Mouse (Mus musculus): Measurements from ENCODE around the gene Zbtb2. TPM values are rescaled to one million over a fixed set of nuclear protein-coding genes. Genes with fewer than 3 reads are reported as not detected.
A peak's percentile ranks its signal among the peaks of the same experiment; 100 is the strongest.

Zbtb2 gene
- polyA plus RNA-seq, 1 experiment from 2014 or later = 10.8 TPM

DNA sequence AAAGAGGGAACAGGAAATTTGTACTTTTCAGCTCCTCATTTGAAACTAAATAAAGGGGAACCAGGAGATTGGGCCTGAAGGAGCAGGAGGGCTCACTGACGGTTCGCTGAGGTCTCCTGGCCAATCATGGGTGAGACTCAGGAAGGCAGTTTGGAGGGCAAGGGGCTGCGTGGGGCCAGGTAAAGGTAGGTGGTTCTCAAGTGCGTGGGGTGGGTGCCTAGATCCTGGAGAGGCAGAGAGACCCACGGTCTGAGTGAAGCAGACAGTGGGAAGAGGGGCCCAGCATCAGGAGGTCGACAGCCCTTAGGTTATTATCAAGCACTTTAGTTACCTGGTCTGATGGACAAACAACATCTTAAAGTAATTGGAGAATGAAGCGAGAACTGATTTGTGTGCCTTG is 13.7 kb downstream of the Zbtb2 start:
- peaks cover 4% of the 10 kb centered on the region; the same call in 1 of the 2 replicates for H3K36me3 ChIP-seq (ENCODE audit: control insufficient read depth, insufficient read depth, low read length)
- H3K4me2 ChIP-seq (ENCODE audit: low read depth, low read length) = no peak overlapping the region
- 88% methylated on average over 7 of the region's 7 CpGs for WGBS
- H3K4me1 ChIP-seq (ENCODE audit: control insufficient read depth, insufficient read depth, low read length) = peaks cover 3% of the 10 kb centered on the region; the same call in 1 of the 2 replicates
- H3K27me3 ChIP-seq (replicated peaks; ENCODE audit: control insufficient read depth, insufficient read depth, low read length) = no peaks in the 10 kb centered on the region
- no peak overlapping the region for H3K9ac ChIP-seq (ENCODE audit: low read depth, low read length)
- no peak overlapping the region for H3K27ac ChIP-seq (ENCODE audit: low read length)
- ATAC-seq = no peak
- no peaks in the 10 kb centered on the region for H3K9me3 ChIP-seq (ENCODE audit: control insufficient read depth, low read length)
- no peak overlapping the region for H3K4me3 ChIP-seq (ENCODE audit: low read length)

DNA sequence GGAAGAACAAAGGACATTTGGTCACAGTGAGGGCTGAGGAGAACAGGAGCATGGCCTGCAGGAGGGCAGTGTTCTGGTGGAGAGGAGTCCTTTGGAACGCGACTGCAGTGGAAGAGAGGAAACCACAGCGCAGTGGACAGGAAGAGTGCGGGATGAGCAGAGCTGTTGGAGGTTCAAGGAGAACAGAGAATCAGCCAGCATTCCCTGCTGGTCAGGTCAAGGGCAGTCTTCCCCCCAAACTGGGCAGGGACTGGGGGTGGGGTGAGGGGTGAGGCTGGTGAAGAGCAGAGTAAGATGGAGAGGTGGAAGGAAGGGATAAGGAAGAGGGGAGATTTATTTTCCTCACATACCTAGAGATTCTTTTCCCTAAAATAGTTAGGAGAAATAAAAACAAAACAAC is 14.3 kb downstream of the Zbtb2 start:
- no peak overlapping the region for H3K9ac ChIP-seq (ENCODE audit: low read depth, low read length)
- H3K9me3 ChIP-seq (ENCODE audit: control insufficient read depth, low read length) = no peaks in the 10 kb centered on the region
- peaks cover 7% of the 10 kb centered on the region for H3K36me3 ChIP-seq (ENCODE audit: control insufficient read depth, insufficient read depth, low read length)
- no peak overlapping the region for H3K27ac ChIP-seq (ENCODE audit: low read length)
- no peaks in the 10 kb centered on the region for H3K27me3 ChIP-seq (replicated peaks; ENCODE audit: control insufficient read depth, insufficient read depth, low read length)
- 88% methylated on average over 4 of the region's 4 CpGs for WGBS
- H3K4me2 ChIP-seq (ENCODE audit: low read depth, low read length) = no peak overlapping the region
- no peak overlapping the region for H3K4me3 ChIP-seq (ENCODE audit: low read length)
- peaks cover 3% of the 10 kb centered on the region; the same call in 1 of the 2 replicates for H3K4me1 ChIP-seq (ENCODE audit: control insufficient read depth, insufficient read depth, low read length)
- no peak for ATAC-seq

DNA sequence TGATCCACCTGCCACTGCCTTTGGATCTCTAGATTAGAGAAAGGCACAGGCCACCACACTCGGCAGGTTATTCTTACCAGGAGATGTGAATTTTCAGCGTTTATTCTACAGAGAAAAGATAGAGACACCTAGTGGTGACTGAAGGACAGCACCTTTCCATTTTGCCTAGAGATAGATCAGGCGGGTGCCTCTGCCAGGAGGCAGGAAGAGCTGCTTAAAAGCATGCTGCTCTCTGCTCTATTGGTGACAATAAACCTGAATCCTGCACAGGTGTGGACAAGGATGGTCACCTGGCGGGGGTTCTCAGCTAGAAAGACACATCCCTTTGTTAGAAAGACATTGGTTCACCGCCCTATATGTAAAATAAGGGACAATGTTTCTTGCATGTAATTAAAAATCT is 15.9 kb downstream of the Zbtb2 start:
- H3K4me3 ChIP-seq (ENCODE audit: low read length) = no peak overlapping the region
- 47% methylated on average over 5 of the region's 5 CpGs for WGBS
- peaks cover 10% of the 10 kb centered on the region for H3K36me3 ChIP-seq (ENCODE audit: control insufficient read depth, insufficient read depth, low read length)
- peaks cover 3% of the 10 kb centered on the region; the same call in 1 of the 2 replicates for H3K4me1 ChIP-seq (ENCODE audit: control insufficient read depth, insufficient read depth, low read length)
- H3K27me3 ChIP-seq (replicated peaks; ENCODE audit: control insufficient read depth, insufficient read depth, low read length) = no peaks in the 10 kb centered on the region
- no peak overlapping the region for H3K9ac ChIP-seq (ENCODE audit: low read depth, low read length)
- peak; percentile 22; the same call in 1 of the 2 replicates for ATAC-seq
- no peak overlapping the region for H3K4me2 ChIP-seq (ENCODE audit: low read depth, low read length)
- no peak overlapping the region for H3K27ac ChIP-seq (ENCODE audit: low read length)
- H3K9me3 ChIP-seq (ENCODE audit: control insufficient read depth, low read length) = no peaks in the 10 kb centered on the region

DNA sequence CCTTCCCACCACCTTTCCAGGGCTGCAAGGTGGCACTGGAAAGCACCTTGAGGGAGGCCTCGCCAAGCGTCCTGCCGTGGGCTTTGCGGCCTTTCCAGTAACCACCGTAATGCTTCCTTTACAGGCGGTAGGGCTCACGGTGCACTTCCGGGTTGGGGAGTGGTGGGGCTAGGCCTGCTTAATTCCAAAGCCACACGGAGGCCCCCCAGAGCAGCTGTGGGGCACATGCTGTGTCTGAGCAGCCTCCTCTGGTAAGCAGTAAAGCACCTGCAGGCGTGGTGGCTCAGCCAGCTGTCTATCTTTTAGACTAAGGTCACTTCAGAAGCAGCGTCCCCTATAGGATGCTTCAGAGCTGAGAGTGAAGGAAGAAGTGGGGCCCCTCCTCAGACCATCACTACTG is 17.8 kb downstream of the Zbtb2 start:
- no peak for ATAC-seq
- no peaks in the 10 kb centered on the region for H3K4me1 ChIP-seq (ENCODE audit: control insufficient read depth, insufficient read depth, low read length)
- WGBS = 90% methylated on average over 11 of the region's 11 CpGs
- no peak overlapping the region for H3K4me3 ChIP-seq (ENCODE audit: low read length)
- no peak overlapping the region for H3K4me2 ChIP-seq (ENCODE audit: low read depth, low read length)
- H3K27ac ChIP-seq (ENCODE audit: low read length) = no peak overlapping the region
- H3K27me3 ChIP-seq (replicated peaks; ENCODE audit: control insufficient read depth, insufficient read depth, low read length) = no peaks in the 10 kb centered on the region
- H3K9ac ChIP-seq (ENCODE audit: low read depth, low read length) = no peak overlapping the region
- no peaks in the 10 kb centered on the region for H3K9me3 ChIP-seq (ENCODE audit: control insufficient read depth, low read length)
- H3K36me3 ChIP-seq (ENCODE audit: control insufficient read depth, insufficient read depth, low read length) = peaks cover 10% of the 10 kb centered on the region

DNA sequence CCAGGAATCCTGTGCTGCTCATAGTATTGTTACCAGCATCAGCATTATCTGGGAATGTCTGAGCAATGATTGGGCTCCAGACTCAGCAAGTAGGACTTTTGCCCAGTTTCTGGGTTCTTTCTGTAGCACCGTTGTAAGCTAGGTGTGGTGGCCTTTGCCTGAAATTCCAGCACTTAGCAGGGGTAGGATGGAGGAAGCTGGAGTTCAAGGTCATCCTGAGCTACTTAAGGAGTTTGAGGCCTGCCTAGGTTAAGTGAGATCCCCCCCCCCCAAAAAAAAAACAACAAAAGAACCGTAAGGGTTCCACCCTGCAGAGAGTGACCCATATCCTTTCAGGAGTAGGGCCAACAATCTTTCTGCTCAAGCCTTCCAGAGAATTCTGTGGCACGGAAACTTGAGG is 23.3 kb downstream of the Zbtb2 start:
- no peak for ATAC-seq
- H3K27me3 ChIP-seq (replicated peaks; ENCODE audit: control insufficient read depth, insufficient read depth, low read length) = no peaks in the 10 kb centered on the region
- H3K27ac ChIP-seq (ENCODE audit: low read length) = no peak overlapping the region
- no peak overlapping the region for H3K4me3 ChIP-seq (ENCODE audit: low read length)
- H3K4me2 ChIP-seq (ENCODE audit: low read depth, low read length) = no peak overlapping the region
- no peaks in the 10 kb centered on the region for H3K4me1 ChIP-seq (ENCODE audit: control insufficient read depth, insufficient read depth, low read length)
- no peak overlapping the region for H3K9ac ChIP-seq (ENCODE audit: low read depth, low read length)
- peaks cover 6% of the 10 kb centered on the region for H3K36me3 ChIP-seq (ENCODE audit: control insufficient read depth, insufficient read depth, low read length)
- WGBS = 87% methylated on average over 3 of the region's 3 CpGs
- H3K9me3 ChIP-seq (ENCODE audit: control insufficient read depth, low read length) = peaks cover 3% of the 10 kb centered on the region; the same call in 1 of the 2 replicates

DNA sequence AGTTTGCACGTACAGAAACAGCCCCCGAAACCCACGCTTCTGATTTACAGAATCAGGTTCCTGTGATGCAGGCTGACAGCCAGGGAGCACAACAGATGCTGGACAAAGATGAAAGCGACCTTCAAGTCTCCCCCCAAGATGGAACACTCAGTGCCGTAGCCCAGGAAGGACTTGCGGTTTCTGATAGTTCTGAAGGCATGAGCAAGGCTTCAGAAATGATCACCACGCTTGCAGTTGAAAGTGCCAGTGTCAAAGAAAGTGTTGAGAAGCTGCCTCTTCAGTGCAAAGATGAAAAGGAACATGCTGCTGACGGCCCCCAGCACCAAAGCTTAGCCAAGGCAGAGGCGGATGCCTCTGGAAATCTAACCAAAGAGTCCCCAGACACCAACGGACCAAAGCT is 30.5 kb downstream of the Zbtb2 start:
- Histone ChIP-seq H3K4me3 (ENCODE audit: low read length) (no peak overlapping the region), H3K36me3 (ENCODE audit: control insufficient read depth, insufficient read depth, low read length) (no peaks in the 10 kb centered on the region), H3K27ac (ENCODE audit: low read length) (no peak overlapping the region), H3K9me3 (ENCODE audit: control insufficient read depth, low read length) (peaks cover 3% of the 10 kb centered on the region; the same call in 1 of the 2 replicates), H3K9ac (ENCODE audit: low read depth, low read length) (no peak overlapping the region), H3K4me1 (ENCODE audit: control insufficient read depth, insufficient read depth, low read length) (no peaks in the 10 kb centered on the region), H3K27me3 (replicated peaks; ENCODE audit: control insufficient read depth, insufficient read depth, low read length) (no peaks in the 10 kb centered on the region), H3K4me2 (ENCODE audit: low read depth, low read length) (no peak overlapping the region)
- 92% methylated on average over 10 of the region's 10 CpGs for WGBS
- ATAC-seq = no peak

DNA sequence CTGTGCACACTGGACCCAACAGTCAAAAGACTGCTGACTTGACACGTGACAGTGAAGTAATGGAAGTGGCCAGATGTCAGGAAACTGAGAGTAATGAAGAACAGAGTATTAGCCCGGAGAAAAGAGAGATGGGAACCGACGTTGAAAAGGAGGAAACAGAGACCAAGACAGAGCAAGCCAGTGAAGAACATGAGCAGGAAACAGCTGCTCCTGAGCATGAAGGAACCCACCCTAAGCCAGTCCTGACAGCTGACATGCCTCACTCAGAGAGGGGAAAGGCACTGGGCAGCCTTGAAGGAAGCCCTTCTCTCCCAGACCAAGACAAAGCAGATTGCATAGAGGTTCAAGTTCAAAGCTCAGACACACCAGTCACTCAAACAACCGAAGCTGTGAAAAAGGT is 31.3 kb downstream of the Zbtb2 start:
- 80% methylated on average over 5 of the region's 5 CpGs for WGBS
- Histone ChIP-seq H3K4me3 (ENCODE audit: low read length) (no peak overlapping the region), H3K36me3 (ENCODE audit: control insufficient read depth, insufficient read depth, low read length) (no peaks in the 10 kb centered on the region), H3K27ac (ENCODE audit: low read length) (no peak overlapping the region), H3K4me2 (ENCODE audit: low read depth, low read length) (no peak overlapping the region), H3K9ac (ENCODE audit: low read depth, low read length) (no peak overlapping the region), H3K27me3 (replicated peaks; ENCODE audit: control insufficient read depth, insufficient read depth, low read length) (no peaks in the 10 kb centered on the region), H3K9me3 (ENCODE audit: control insufficient read depth, low read length) (peaks cover 2% of the 10 kb centered on the region; the same call in 1 of the 2 replicates), H3K4me1 (ENCODE audit: control insufficient read depth, insufficient read depth, low read length) (no peaks in the 10 kb centered on the region)
- ATAC-seq = no peak

DNA sequence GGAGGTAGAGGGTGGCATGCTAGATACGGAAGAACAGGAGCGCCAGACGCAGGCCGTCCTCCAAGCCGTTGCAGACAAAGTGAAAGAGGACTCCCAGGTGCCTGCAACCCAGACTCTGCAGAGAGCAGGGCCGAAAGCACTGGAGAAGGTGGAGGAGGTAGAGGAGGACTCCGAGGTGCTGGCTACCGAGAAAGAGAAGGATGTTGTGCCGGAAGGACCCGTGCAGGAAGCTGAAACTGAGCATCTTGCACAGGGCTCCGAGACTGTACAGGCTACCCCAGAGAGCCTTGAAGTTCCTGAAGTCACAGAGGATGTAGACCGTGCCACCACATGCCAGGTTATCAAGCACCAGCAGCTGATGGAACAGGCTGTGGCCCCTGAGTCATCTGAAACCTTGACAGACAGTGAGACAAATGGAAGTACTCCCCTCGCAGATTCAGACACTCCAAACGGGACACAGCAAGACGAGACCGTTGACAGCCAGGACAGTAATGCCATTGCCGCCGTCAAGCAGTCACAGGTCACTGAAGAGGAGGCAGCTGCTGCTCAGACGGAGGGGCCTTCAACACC is 31.9 kb downstream of the Zbtb2 start:
- Histone ChIP-seq H3K27me3 (replicated peaks; ENCODE audit: control insufficient read depth, insufficient read depth, low read length) (no peaks in the 10 kb centered on the region), H3K9me3 (ENCODE audit: control insufficient read depth, low read length) (no peaks in the 10 kb centered on the region)

DNA sequence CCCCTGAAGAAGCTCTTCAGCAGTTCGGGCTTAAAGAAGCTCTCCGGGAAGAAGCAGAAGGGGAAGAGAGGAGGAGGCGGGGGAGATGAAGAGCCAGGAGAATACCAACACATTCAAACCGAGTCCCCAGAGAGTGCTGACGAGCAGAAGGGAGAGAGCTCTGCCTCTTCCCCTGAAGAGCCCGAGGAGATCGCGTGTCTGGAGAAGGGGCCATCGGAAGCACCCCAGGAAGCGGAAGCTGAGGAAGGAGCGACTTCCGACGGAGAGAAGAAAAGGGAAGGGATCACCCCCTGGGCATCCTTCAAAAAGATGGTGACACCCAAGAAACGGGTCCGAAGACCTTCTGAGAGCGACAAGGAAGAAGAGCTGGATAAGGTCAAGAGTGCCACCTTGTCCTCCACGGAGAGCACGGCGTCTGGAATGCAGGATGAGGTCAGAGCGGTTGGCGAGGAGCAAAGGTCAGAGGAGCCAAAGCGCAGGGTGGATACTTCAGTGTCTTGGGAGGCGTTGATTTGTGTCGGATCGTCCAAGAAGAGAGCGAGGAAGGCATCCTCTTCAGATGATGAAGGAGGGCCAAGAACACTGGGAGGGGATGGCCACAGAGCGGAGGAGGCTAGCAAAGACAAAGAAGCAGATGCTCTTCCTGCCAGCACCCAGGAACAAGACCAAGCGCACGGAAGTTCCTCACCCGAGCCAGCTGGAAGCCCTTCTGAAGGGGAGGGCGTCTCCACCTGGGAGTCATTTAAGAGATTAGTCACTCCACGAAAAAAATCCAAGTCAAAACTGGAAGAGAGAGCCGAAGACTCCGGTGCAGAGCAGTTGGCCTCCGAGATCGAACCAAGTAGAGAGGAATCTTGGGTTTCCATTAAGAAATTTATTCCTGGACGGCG is 33.3 kb downstream of the Zbtb2 start:
- no peak overlapping the region for H3K4me2 ChIP-seq (ENCODE audit: low read depth, low read length)
- no peak for ATAC-seq
- H3K27me3 ChIP-seq (replicated peaks; ENCODE audit: control insufficient read depth, insufficient read depth, low read length) = no peaks in the 10 kb centered on the region
- H3K36me3 ChIP-seq (ENCODE audit: control insufficient read depth, insufficient read depth, low read length) = no peaks in the 10 kb centered on the region
- H3K9ac ChIP-seq (ENCODE audit: low read depth, low read length) = no peak overlapping the region
- H3K4me1 ChIP-seq (ENCODE audit: control insufficient read depth, insufficient read depth, low read length) = no peaks in the 10 kb centered on the region
- no peak overlapping the region for H3K4me3 ChIP-seq (ENCODE audit: low read length)
- 84% methylated on average over 38 of the region's 38 CpGs for WGBS
- no peaks in the 10 kb centered on the region for H3K9me3 ChIP-seq (ENCODE audit: control insufficient read depth, low read length)
- H3K27ac ChIP-seq (ENCODE audit: low read length) = no peak overlapping the region

More for the DNA sequence above, 31.9 kb downstream of the Zbtb2 start:
- H3K27ac ChIP-seq (ENCODE audit: low read length) = no peak overlapping the region
- H3K9ac ChIP-seq (ENCODE audit: low read depth, low read length) = no peak overlapping the region
- no peak for ATAC-seq
- H3K36me3 ChIP-seq (ENCODE audit: control insufficient read depth, insufficient read depth, low read length) = no peaks in the 10 kb centered on the region
- no peak overlapping the region for H3K4me3 ChIP-seq (ENCODE audit: low read length)
- WGBS = 89% methylated on average over 19 of the region's 19 CpGs
- no peak overlapping the region for H3K4me2 ChIP-seq (ENCODE audit: low read depth, low read length)
- H3K4me1 ChIP-seq (ENCODE audit: control insufficient read depth, insufficient read depth, low read length) = no peaks in the 10 kb centered on the region

Measured in intestine, embryonic 16.5 days (tissue).